Mouse (Mus musculus): ENCODE measurements at regions not wholly inside any gene's neighbourhood (a gene's known extent, or its start where the extent isn't known, plus 50 kb on each side); places are given as distances from the start of the nearest gene placed in this dataset.
A peak's percentile ranks its signal among the peaks of the same experiment; 100 is the strongest.

GRCm38 (mm10) chr17:82731561-82731960, 483.5 kb upstream of the Pkdcc start:
- no peak for DNase-seq (ENCODE audit: low spot score)

- no peak for DNase-seq (ENCODE audit: low spot score)
Observed at GRCm38 (mm10) chr17:82742445-82742844, 472.6 kb upstream of the Pkdcc start.

- DNase-seq (ENCODE audit: low spot score) = no peak
Observed at GRCm38 (mm10) chr17:82757400-82757799, 457.7 kb upstream of the Pkdcc start.

GRCm38 (mm10) chr17:82779096-82779495, 436.0 kb upstream of the Pkdcc start:
- DNase-seq (ENCODE audit: low spot score) = no peak

- DNase-seq (ENCODE audit: low spot score) = no peak
Observed at GRCm38 (mm10) chr17:82822129-82822528, 393.0 kb upstream of the Pkdcc start.

- no peak for DNase-seq (ENCODE audit: low spot score)
Observed at GRCm38 (mm10) chr17:82824057-82824456, 391.0 kb upstream of the Pkdcc start.

- DNase-seq (ENCODE audit: low spot score) = no peak
Observed at GRCm38 (mm10) chr17:82824619-82825018, 390.5 kb upstream of the Pkdcc start.

GRCm38 (mm10) chr17:82827170-82827569, 387.9 kb upstream of the Pkdcc start:
- no peak for DNase-seq (ENCODE audit: low spot score)

GRCm38 (mm10) chr17:82827841-82828240, 387.3 kb upstream of the Pkdcc start:
- no peak for DNase-seq (ENCODE audit: low spot score)

GRCm38 (mm10) chr17:82828434-82828997, 386.6 kb upstream of the Pkdcc start:
- no peak for DNase-seq (ENCODE audit: low spot score)

- DNase-seq (ENCODE audit: low spot score) = no peak
Observed at GRCm38 (mm10) chr17:82829415-82829814, 385.7 kb upstream of the Pkdcc start.

- DNase-seq (ENCODE audit: low spot score) = no peak
Observed at GRCm38 (mm10) chr17:82834177-82834576, 380.9 kb upstream of the Pkdcc start.

- DNase-seq (ENCODE audit: low spot score) = no peak
Observed at GRCm38 (mm10) chr17:82836115-82836514, 379.0 kb upstream of the Pkdcc start.

GRCm38 (mm10) chr17:82846776-82847494, 368.2 kb upstream of the Pkdcc start:
- DNase-seq (ENCODE audit: low spot score) = no peak

GRCm38 (mm10) chr17:82857199-82858147, 357.6 kb upstream of the Pkdcc start:
- DNase-seq (ENCODE audit: low spot score) = peak; percentile 66

- DNase-seq (ENCODE audit: low spot score) = no peak
Observed at GRCm38 (mm10) chr17:82860391-82860790, 354.7 kb upstream of the Pkdcc start.

- DNase-seq (ENCODE audit: low spot score) = no peak
Observed at GRCm38 (mm10) chr17:82860966-82861365, 354.1 kb upstream of the Pkdcc start.

GRCm38 (mm10) chr17:82877131-82877530, 338.0 kb upstream of the Pkdcc start:
- no peak for DNase-seq (ENCODE audit: low spot score)

GRCm38 (mm10) chr17:82900602-82901001, 314.5 kb upstream of the Pkdcc start:
- no peak for DNase-seq (ENCODE audit: low spot score)

- DNase-seq (ENCODE audit: low spot score) = no peak
Observed at GRCm38 (mm10) chr17:82901098-82901891, 313.8 kb upstream of the Pkdcc start.

- no peak for DNase-seq (ENCODE audit: low spot score)
Observed at GRCm38 (mm10) chr17:82904961-82905360, 310.1 kb upstream of the Pkdcc start.

GRCm38 (mm10) chr17:82905483-82905882, 309.6 kb upstream of the Pkdcc start:
- no peak for DNase-seq (ENCODE audit: low spot score)
